Mouse (Mus musculus): Measurements from ENCODE around the gene App.

The App gene

DNA sequence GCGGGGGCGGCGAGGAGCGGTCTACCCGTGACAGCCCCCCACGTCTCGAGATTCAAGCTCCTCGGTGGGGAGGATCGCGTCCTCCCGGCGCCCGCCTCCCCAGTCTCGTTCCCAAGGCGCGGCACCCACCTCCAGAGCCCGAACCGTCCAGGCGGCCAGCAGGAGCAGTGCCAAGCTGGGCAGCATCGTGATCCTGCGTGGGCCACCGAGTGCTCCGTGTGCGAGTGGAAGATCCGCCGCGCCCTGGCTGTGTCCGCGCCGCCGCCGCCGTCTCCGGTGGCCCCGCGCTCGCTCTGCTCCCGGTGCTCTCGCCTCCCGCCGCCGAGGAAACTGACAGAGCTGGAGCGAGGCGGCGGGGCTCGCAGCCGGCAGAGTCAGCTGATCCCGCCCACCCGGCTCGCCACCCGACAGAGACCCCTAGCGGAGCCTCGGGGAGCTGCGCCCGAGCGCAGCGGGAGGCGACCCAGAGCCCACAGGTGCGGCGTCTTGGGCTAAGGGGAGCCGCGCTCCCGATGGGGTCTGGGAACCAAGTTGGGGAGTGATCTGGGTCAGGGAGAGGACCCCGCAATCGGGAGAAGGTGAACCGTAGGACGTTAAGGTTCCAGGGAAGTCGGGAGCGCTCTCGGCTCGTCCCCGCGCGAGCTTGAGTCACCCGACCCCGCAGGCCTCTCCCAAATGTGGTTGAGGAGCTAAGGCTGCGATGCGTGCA, at the start of gene App:
App (minus strand) TSS at position 394 of the 709 bp plus-strand sequence.
- peak; percentile 88 for DNase-seq (ENCODE audit: low spot score)

DNA sequence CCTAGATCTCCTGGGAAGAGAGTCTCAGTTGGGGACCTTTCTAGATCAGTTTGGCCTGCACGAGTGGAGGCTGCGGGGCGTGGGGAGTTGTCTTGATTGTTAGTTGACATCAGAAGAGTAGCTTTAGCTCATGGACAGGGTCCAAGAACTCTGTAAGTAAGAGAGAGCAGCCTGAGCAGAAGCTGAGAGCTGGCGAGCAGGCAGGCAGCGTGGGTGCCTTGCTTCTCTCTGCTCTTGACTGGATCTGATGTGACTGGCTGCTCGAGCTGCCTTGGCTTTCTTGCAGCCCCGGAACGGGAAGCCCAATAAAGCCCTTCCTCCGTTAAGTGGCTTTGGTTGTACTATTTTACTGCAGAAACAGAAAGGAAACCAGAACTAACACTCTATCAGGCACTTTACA, 42.3 kb upstream of the App start:
- no peak for DNase-seq (ENCODE audit: low spot score)

DNA sequence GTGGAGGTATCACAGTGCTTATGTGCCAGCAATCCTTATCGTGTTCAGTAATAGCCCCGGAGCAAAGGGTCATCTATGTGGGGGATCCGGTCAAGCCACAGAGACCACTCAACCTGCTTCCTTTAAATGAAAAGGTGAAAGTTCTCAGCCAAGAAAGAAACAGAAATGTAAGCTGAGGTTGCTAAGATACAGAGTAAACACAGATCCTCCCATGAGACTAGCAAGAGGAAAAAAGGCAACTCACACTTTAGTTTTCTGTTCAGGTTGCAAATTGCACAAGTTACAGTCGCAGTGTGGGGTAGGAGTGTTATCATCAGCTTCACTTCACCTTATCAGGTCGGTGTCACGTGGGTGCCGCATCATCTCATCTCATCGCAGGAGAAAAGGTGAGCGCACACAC, 41.6 kb upstream of the App start:
- DNase-seq (ENCODE audit: low spot score), result peak; percentile 6

DNA sequence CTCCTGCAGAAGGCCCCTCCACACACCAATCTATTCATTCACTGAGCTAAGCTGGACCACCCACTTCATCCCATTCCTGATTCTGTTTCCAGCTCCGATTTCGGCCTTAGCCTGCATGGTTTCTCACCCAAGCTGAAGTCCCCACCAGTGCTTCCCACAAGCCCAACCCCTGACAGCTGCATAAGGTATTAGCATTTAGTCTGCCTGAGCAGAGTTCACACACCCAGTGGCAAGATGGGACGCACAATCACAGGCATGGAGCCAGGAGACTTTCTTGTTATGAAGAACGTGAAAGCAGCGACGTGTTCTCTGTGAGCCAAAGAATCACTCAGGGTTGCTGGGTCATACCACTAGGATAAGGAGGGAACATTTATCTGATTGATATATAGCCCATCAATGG, 22.1 kb upstream of the App start:
- DNase-seq (ENCODE audit: low spot score), result no peak

DNA sequence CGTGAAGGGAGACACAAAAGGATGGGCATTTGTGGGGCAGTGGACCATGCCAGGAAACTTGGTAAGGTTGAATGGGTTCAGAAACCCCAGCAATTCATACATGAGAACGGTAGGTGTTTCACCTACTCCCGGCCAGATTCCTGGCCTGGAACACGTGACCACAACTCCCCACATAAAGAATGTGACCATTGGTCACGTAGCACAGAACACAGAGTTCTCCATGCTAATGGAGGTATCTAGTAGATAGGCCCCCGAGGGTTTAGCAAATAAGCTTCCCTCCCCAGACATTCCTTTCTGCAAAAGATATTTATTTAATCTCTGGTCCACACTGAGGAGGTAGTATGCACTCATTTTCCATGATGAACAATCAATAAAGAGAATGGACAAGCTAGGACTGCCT, 21.6 kb upstream of the App start:
- DNase-seq (ENCODE audit: low spot score), result no peak

DNA sequence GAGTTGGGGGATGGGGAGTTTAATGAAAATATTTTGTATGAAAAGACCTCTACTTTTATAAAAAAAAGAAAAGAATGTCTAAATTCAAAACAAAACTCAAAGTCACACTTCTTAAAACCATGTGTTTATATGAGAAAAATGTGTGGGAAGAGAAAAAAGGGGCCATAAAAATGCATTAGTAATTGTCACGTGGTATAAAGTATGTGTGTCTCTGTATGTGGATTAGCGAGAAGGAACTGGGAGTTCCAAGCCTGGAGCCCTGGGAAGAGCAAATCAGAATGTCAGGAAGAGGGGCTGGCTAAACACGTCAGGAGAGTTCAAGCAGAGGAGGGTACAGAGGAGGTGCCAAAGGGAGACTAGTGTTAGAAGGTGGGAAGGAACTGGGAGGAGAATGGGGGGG, 7.9 kb upstream of the App start:
- no peak for DNase-seq (ENCODE audit: low spot score)

DNA sequence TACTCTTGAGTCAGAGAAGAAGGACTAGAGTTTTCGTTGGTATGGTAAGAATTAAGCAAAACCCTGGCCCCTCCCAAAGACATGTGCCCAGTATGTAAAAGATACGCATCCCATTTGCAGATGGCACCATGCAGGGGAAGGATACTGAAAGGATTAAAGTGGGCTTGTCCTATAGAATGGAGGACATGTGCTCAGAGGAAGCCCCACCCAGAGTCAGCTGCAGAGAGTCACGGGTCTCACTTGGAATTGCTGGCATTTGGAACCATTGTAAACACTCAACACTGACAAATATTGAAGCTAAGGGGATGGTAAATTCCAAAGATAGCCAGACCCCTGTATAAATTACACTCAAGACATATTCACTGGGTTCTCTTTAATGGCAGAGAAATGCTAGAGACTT, 7.1 kb upstream of the App start:
- no peak for DNase-seq (ENCODE audit: low spot score)

DNA sequence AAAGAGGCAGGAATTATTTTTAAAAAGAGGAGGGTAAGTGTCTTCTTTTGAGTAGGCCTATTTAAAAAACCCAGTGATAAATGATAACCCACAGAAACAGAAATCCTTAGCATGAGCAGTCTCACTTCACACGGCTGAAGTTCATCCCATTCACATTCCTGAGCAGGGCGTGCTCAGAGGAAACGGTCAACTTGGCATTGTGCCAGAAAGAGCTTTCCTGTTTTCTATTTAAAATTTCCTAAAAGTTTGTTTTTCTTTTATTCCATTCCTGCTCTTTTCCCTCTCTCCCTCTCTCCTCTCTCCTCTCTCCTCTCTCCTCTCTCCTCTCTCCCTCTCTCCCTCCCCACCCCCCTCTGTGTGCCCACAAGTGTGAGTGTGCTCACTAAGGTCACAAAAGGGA, 3.1 kb upstream of the App start:
- DNase-seq (ENCODE audit: low spot score), result no peak

DNA sequence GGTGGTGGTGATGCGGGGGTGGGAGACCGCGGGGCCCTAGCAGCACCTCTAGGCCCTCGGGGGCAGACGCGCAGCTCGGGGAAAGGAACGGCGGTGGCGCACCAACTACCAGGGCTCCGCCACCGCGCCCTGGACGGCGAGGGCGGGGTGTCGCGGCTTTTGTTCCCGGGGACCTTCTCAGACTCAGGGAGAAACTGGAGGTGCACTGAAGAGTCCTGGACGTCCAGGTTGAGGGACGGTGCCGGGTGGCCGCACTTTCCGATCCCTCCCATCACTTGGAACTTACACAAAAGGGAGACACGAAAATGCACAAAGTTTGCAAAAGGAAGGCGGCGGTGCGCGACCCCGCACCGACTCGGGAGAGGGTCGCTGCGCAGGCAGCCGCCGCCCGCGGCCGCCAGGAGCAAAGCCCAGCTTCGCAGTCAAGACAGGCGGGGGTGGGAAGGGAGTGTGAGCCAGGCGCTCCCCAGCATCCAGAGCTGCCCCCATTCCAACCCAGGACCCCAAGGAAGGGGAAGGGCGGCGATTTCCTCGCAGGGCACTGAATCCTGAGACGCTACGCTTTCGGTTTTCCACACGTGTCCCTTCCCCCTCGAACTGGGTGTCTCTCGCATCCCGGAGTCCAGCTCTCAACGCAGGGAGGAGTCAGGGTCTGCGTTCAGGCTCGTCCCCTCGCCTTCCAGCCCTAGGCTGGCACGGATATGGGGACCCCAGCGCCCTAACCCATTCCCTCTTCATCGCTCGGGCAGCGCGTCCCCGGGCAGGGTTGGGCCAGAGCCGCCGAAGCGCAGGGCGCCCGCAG, 794 bp downstream of the App start:
- DNase-seq (ENCODE audit: low spot score), result peak; percentile 58

DNA sequence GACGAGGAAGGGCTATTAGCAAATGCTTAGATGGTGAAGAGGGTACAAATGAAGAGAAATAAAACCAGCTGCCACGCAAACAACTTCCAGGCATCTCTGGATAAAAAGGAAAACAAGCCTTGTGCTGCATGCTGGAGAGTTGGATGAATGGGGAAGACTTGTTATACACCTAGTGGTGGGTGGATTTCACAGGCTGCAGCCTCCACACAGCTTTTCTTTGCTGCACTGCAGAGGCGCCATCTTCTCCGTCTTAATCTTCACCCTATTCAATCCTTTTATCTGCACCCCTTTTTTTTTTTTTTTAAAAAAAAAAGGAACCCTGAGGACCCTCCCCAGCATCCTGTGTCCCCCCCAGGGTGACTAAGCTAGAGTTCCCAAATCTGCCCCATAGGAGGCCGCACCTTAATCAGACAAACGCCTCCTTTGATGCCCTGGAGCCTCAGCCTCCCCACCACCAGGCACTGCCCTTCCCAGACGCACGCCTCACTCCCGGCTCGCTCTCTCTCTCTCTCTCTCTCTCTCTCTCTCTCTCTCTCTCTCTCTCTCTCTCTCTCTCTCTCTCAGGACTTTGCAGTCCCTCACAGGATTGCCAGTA, 1.5 kb downstream of the App start:
- DNase-seq (ENCODE audit: low spot score), result peak; percentile 75

DNA sequence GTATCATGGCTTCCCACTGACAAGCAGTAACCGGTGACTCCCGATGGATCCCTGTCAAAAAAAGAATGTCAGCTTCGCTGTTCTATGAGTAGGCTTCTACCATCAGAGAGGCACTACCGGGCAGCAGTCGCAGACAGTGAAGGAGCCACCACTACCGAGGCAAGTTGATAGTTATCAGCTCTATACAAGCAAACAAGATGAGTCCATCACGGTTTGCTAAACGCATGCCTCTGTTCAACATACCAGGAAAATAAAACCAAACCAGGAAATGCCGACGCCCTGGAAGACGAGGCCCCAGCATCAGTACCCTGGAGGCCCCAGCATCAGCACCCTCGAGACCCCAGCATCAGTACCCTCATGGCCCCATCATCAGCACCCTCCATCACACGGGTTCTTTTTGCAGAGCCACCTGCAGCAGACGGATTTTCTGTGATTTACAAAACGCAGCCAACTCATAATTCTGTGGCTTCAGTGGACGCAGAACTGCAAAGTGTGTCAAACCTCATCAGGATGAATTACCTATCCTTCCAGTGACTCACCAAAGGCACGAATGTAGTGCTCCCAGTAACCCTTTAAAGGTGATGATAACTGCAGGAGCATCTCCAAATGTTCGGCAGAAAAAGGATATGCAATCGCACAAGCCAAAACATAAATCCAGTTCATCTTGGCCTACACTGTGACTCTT, 2.6 kb downstream of the App start:
- no peak for DNase-seq (ENCODE audit: low spot score)

DNA sequence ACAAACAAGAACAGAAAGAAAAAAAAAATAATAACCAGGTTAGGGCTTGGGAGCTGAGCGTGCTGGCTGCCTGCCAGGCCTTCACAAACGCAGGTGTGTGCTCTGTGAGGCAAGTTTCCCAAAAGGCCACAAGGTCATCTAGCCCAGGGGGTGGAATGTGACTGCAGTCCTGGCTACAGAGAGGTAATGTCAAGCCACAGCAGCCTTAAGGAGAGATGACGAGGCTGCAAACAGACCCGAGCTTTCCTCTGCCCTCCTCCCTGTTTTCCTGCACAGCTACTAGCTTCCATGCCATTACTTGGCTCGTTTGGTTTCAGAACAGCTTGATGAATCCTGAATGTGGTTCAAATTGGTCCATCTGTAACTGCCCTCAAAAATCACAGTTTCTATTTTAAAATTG, 4.7 kb downstream of the App start:
- no peak for DNase-seq (ENCODE audit: low spot score)

DNA sequence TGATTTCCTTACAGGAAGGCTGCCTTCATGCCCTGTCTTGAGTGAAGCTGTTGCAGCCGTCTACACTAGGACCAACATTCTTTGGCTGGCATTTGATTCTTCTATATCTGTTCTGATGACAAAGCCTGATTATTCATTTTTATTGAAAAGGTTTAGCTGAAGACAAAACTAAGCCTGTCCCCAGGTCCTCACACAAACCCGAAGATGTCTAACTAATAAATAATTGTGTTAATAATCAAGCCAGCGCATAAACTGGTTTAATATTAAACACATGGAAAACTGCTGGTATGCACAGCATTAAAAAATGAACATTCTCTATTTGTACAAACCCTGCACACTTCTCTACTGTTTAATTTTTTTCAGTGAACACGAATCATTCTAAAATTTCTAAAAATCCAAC, 7.4 kb downstream of the App start:
- no peak for DNase-seq (ENCODE audit: low spot score)

DNA sequence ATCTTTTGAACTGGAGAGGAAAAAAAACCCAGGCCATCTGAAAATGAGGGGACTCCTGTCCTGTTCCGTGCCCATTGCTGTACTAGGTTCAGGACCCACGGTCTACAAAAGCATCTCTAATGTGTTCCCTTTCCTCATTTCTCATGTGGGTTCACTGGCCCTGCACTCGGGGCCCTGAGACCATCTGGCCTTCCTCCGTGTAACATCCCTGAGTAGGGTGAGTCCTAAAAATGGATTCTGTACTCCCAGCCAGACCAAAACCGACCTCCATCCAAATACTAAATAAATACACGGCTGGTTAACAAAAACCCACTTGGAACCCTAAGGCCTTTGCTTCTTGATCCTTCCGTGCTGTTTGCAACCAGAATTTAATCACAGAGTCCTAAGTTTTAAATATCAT, 7.9 kb downstream of the App start:
- no peak for DNase-seq (ENCODE audit: low spot score)

DNA sequence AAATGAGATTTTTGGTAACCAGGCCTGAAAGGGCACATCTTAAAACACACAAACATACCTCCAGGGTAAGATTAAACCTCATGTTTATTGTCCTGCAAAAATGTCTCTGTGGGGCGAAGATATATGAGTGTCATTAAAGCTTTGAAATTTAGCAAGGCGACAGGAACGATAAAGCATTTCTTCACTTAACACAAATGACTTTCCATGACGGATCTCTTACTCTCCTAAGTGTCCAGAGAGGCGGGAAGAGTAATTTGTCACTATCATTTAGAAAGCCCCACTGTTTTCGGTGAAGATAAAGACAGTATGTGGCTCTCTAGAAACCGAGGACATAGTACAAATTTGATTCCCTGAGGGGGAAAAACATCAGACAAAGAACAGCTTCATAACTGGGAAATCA, 8.4 kb downstream of the App start:
- DNase-seq (ENCODE audit: low spot score), result no peak

DNA sequence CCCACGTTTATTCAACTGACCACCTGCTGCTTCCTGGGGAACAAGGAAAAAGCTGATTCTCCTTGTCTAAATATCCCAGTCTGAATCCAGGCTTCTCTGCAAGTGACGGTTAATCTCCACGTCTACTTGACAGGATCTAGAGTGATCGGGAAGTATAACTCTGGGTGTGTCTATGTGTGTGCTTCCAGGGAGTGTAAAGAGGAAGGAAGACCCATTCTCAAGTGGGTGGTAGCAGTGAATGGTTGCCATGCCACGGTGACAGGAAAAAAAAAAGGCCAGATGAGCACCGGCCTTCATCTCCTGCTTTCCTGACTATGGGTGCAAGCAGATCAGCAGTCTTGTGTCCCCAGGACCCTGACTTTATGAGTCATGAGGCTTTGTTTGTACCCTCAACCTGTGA, 10.8 kb downstream of the App start:
- DNase-seq (ENCODE audit: low spot score), result no peak

DNA sequence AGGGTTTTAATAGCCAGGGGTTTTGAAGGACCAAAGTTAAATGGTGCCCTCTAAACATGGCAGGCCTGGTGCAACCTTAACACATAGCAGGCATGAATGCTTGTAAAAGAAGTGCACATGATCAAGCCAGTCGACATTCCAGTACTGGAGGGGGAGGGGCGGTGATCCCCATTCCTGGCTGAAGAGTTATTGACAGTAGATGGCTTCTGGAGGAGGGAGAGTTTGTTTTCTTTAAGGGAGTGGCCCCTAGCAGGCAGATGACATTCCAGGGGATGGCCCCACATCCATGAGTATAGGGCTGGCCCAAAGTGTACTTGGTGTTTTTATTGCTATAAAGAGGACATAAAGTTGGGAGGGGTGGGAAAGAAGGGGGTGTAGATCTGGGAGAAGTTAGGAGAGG, 13.4 kb downstream of the App start:
- no peak for DNase-seq (ENCODE audit: low spot score)

DNA sequence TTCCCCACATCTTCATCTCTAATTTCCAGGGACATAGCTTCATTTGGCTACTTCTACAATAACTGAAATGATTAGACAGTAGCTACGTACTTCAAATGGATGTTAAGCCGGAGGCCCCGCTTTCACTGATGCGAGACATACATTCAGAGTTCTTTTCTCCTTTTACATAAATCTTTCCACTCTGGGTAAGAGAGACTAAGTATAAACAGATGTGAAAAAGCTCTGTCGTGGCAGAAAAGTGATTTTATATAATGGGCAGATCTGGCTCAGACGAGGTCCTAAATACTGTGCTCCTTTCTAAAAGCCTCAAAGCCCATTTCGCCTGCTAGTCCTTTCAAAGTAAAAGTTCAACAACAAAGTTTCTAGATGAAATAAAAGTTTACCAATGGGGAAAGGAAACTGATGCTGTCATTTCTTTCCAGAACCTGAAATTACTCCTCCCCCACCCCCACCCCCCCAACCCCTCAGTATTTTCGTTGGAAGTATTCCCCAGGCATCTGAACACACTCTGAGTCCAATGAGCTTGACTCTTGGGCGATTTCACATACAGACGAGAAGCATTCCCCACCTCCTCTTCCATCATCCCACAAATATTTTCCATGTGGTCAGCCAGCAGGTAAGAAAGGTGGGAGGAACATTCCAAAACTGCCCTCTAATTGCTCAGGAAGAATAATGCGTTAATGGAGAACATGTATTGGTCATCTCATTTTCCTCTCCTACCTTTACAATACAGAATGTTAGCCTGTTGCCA, 15.6 kb downstream of the App start:
- no peak for DNase-seq (ENCODE audit: low spot score)

DNA sequence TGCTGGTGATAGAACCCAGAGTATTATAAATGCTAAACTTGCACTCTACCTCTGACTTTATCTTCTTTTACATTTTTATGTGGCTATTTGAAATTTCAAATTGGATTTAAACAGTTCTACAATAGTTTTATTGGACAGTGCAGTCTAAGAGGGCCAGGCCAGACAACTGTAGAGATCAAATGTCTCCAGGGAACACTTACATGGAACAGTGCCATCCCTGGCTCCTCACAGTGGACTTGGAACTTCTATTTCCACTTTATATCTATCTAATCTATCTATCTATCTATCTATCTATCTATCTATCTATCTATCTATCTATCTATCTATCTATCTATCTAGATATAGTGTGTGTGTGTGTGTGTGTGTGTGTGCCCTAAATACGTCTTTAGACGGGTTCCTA, 16.4 kb downstream of the App start:
- DNase-seq (ENCODE audit: low spot score), result no peak

DNA sequence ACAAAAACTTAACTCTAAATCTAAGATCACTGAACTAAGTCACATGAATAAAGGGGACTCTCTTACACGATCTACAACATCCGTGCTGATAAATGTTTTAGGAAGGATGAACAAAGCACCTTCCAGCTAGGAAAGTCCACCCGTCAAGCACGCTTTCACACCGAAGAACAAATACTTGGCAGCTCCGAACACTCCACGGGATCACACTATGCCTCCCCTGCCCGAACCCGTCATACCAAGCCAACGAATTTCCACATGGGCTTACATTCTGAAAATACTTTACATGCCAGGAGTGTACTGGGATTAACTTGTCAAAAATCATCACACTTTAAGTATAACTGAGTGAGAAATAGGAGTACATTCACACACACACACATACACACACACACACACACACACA, 17.7 kb downstream of the App start:
- no peak for DNase-seq (ENCODE audit: low spot score)

DNA sequence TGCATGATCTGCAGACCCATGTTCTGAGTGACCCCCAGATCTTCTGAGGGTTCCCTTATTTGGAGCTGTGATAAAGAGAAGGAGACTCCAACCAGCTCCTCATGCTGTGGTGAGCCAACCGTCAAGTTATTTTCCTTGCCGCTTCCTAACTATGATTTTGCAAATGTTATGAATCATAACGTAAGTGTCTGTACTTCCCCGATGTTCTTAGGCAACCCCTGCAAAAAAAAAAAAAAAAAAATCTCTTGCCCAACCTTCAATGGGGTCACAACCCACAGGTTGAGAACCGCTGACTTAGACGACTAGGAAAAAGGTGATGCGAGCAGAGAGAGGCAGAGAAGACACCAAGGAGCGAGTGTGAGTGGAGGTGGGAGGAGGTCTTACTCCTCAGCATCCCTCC, 21.1 kb downstream of the App start:
- DNase-seq (ENCODE audit: low spot score), result no peak

DNA sequence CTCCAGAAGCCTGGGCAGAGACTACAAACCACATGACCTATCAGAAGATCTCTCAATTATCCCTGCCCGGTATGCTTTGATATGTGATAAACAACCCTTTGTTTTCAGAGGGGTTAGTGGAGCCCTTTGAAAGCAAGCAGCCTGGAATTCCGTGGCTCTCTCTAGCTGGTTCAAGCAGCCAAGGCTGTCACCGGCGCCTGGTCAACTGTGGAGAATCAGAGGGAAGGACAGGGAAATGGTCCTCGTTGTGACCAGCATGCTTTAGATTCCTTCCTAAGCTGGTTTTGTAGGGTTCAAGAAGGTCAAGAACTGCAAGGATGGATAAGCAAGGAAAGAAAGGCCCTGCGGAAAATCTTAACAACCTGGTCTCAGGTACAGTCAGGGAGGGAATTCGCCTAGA, 21.9 kb downstream of the App start:
- no peak for DNase-seq (ENCODE audit: low spot score)

Data from MN1 (cell line).